Mouse (Mus musculus) cerebellum, postnatal 25 days (tissue): ENCODE results near the gene Eif4ebp2.
A peak's percentile ranks its signal among the peaks of the same experiment; 100 is the strongest.

ENCODE experiments used
- DNase-seq, 2 experiments: peaks; one replicate each; pipeline ENCODE4 v3.0.0; 2021; ENCODE audit warnings: mixed read lengths in 2 of 2

The Eif4ebp2 gene

GRCm38 (mm10) chr10:61452645-61453044 is at the start of gene Eif4ebp2:
TSS of gene Eif4ebp2 (minus strand) at chr10:61452661.
- DNase-seq, result peak; percentile 97 to 98

DNA sequence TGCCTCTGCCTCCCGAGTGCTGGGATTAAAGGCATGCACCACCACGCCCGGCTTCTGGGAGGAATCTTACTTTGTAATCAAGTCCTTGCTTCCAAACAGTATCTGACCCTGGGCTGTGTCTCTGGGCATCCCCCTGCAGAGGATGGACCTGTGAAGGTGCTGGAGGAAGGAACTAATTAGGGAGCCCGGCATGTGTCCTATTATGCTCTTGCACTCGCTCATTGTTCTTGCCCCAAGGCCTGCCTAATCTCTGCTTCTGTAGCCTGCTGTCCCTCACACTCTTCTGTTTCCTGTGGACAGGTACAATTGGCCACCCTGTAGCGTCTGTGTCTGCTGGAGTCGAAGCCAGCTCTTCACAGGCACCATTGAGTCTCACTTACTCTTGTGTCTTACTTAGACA is 48.3 kb upstream of the Eif4ebp2 start:
- DNase-seq, result no peak

- DNase-seq, result peak; percentile 36 to 58
These were observed 47.3 kb upstream of the Eif4ebp2 start for GRCm38 (mm10) chr10:61499505-61500466.

GRCm38 (mm10) chr10:61496231-61496630 is 43.8 kb upstream of the Eif4ebp2 start:
- peak in 1 of 2 experiments; percentile 50 for DNase-seq

DNA sequence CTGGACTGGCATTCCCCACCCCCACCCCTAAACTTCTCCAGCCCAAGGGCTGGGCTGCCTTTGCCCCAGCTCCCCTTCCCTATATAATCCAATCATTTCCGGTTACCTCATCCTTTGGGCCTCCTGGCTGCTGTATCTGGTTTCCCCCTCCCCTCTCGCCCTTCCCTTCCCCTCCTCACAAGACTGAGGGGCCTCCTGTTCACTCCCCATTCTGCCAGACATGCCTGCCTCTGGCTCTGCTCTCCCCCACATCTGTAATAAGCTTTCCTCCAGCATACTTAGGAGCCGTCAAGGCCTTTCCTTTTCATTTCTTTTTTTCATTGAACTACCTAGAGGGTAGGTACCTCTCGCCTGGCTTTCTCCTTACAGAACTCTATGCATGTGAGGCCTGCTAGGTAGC is 43.0 kb upstream of the Eif4ebp2 start:
- DNase-seq, result no peak

DNA sequence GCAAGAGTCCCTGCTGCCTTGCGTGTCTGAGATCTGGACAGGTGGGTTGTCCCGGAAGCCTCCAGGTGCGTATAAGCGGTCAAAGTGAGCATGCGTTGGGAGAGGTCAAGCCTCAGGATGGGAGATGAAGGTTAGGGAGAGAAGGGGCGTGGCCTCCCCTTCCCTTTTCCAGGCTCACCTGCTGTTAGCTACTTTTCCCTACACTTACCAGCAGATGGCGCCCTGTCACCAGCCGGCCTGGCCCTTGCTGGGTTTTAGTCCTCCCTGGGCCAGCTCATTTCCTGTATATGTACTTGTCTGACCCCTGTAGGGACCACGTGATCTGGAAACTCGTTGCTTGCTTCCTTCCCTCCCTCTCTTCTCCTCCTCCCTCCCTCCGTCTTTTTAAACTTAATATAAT is 39.6 kb upstream of the Eif4ebp2 start:
- DNase-seq, result peak; percentile 78 to 86

DNA sequence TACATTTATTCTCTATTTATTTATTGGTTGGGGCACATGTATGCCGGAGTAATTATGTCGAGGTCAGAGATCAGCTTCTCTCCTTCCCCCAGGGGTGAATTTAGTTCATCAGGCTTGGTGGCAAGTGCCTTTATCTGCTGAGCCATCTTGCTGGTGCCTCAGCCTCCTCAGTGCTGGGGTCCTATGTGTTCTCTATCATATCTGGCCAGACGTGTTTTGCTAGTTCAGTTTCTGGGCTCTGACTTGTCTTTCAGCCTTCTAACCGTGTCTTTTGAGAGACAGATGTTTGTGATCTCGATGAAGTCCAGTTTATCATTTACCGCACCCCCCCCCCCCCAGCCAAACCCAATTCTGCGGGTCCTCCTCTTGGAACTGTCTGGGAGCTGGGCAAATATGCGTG is 39.1 kb upstream of the Eif4ebp2 start:
- no peak for DNase-seq

DNA sequence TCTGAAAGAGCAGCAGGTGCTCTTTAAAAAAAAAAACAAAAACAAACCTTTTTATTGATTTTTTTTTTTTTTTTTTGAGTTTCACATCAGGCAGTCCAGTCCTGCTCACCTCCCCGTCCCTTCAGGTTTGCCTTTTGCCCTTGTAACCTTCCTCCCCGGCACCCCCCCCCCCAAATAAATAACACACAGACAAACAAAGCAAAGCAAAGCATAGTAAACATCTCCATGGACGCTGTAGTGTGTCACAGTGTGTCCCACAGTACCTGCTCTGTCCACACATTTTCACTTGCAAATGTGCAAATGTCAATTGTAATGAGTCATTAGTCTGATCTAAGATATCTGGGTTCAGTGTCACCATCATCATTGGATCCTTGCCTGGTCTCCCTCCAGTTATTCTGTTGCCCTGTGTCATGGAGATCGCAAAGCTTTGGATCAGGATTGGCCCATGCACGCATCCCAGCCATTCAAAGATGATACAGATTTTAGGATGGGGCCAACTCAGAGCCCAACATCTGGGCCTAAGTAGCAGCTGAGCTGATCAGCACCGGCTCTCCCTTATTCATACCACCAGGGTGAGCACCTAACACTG is 36.2 kb upstream of the Eif4ebp2 start:
- DNase-seq, result no peak

- DNase-seq, result no peak
These were observed 34.3 kb upstream of the Eif4ebp2 start for GRCm38 (mm10) chr10:61486551-61487339.

GRCm38 (mm10) chr10:61484801-61485200 is 32.3 kb upstream of the Eif4ebp2 start:
- peak in 1 of 2 experiments; percentile 28 for DNase-seq

DNA sequence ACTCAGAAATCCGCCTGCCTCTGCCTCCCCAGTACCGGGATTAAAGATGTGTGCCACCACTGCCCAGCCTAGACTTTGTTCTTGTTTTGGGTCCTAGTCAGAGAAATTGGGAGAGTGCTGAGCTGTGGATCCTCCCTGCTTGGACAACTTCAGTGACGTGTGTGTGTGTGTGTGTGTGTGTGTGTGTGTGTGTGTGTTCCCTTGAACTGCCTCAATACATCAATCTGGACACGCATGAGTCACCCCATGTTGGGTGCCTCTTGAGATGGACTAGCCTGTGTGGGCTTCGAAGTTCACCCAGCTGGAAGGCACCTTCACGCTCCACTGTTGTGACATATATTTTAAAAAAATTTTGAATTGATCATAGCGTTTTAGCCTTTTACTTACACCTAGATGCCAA is 30.3 kb upstream of the Eif4ebp2 start:
- no peak for DNase-seq

DNA sequence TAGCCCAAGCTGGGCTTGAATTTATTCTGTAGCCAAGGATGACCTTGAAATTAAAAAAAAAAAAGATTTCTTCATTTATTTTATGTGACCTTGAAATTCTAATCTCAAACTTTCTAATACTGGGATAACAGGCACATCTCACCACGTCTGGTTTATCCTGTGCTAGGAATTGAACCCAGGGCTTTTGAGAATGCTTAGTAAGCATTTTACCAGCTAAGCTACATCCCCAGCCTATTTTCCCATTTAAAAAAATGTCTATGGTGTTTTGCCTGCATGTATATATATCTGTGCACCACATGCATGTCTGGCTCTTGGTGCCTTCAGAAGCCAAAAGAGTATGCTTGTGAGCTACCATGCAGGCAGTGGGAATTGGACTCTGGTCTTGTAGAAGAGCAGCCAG is 28.0 kb upstream of the Eif4ebp2 start:
- DNase-seq, result no peak

DNA sequence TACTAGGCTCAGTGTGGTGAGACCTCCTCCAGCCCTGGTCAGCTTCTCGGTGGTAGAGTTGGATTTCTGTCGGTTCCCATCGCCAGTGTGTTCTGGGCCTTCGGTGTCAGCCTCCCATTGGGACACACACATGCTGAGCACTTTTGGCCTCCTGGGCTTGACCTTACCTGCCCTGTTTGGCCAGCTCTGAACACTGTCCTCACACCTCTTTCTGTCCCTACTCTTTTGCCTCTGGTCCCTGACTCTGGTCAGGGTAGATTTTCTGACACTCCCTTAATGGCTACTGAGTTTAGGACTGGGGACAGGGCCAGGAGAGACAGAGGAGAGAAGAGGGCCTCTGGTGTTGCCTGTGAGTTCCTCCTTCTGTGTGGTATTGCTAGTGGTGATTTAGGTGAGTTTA is 27.5 kb upstream of the Eif4ebp2 start:
- DNase-seq, result no peak

- no peak for DNase-seq
These were observed 27.0 kb upstream of the Eif4ebp2 start for GRCm38 (mm10) chr10:61479461-61479860.

- DNase-seq, result no peak
These were observed 24.1 kb upstream of the Eif4ebp2 start for GRCm38 (mm10) chr10:61476440-61477165.

- peak; percentile 94 to 97 for DNase-seq
These were observed 23.4 kb upstream of the Eif4ebp2 start, which contains the start of gene Lrrc20 for GRCm38 (mm10) chr10:61475594-61476439. TSS of gene Lrrc20 (plus strand) at chr10:61475801.

GRCm38 (mm10) chr10:61474344-61474743 is 21.9 kb upstream of the Eif4ebp2 start:
- DNase-seq, result no peak

DNA sequence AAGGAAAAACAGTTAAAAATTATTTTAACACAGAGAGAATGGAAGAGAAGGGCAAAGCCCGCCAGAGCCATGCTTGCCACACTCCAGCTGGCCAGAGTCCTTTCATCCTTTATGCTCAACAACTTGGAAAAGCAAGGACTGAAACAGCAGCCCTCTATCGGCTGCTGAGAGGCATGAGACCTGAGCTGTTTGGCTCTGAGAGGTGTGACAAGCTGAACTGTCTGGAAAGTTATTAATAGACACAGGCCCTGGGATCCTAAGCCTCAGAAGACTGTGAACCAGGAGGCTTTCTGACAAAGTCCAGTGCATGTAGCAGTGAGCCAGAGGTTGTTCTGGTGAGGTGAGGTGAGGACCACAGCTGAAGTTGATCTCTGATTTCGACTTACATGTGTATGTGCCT is 21.2 kb upstream of the Eif4ebp2 start:
- DNase-seq, result no peak

DNA sequence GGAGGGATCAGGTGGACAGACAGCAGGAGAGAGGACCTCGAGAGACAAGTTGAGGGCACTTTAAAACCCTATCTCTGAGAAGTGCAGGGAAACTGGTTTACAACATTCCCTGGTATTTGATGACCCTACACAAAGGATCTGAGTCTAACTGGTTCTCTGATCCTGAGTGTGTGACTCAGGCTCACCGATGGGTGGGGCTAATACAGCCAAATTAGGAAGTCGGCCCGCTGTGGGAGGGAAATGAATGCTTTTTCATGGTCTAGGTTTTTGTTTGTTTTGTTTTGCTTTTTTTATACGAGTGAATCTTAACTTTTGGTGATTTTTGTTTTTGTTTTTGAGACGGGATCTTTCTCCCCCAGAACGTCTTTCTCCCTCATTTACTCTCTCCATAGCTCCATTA is 16.4 kb upstream of the Eif4ebp2 start:
- DNase-seq, result no peak

DNA sequence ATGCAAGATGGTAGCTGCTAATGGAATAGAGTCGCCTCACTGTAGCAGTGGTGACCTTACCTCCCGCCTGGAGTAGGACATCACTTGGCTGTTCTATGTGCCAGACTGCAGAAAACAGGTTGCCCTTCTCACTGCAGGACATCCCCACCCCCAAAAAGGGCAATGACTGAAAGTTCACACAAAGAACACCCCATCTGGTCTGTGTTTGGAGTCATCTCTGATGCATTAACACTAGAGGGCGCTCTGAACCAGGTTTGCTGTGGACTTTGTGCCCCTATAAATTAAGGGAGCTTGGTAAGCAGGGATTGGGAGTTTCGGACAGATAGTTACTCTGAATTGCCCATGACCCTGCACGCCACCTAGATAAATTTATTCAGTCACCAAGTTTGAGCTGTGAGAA is 14.4 kb upstream of the Eif4ebp2 start:
- DNase-seq, result peak in 1 of 2 experiments; percentile 56

DNA sequence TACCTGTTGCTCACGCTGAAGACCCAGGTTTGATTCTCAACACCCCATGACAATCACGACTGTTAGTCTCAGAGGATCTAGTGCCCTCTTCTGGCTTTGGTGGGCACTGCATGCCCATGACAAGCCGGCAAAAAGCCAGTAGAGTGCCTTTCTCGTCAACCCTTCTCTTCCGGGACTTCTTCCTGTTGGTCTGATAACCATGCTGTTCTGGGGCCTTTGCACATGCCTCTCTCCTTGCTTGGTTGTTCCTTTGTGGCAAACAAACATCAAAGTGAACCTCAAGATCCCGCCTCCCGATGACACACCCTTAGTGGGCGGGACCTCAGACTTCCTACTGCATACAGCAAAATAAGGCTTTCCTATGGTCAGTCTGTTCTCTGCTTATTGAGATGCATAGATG is 13.8 kb upstream of the Eif4ebp2 start:
- no peak for DNase-seq

- DNase-seq, result no peak
These were observed 12.5 kb upstream of the Eif4ebp2 start for GRCm38 (mm10) chr10:61465009-61465408.
